ENCODE assay signal across 10 mouse cellular contexts in the genomic region with DNA sequence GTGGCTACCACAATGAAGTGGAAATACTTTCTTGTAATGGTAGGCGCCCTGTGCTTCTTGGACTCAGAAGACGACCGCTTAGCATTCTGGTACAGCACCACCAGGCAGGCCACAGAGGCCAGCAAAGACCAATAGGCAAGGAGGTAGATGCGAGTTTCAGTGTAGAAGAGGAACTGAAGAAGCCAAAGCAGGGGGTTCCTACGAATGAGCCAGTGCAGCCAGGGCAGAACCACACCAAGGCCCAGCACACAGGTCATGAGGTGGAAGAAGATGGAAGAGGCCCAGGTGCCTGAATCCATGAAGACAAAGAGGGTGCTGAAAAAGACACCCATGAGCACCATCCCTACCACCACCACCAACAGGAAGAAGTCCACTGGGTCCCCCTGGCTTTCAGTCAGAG. TPM values are rescaled to one million over a fixed set of nuclear protein-coding genes. Genes with fewer than 3 reads are reported as not detected.
DNase-seq lines count a peak whose midpoint lies in the region; ATAC-seq and TF ChIP-seq lines count a peak whose summit lies in the region.
"Had no signal": no experiment of that assay in that cellular context is flagged by ENCODE, and none has a peak within 500 bp of the region (broad histone marks: within the 10 kb centered on the region; RNA-seq: fewer than 3 reads in every experiment).

No protein-coding gene starts in this region.

- no peaks in the 10 kb centered on the region for H3K9me3 ChIP-seq in heart, embryonic 16.5 days (replicated peaks; ENCODE audit: control insufficient read depth, low read length)
- H3K9me3 ChIP-seq in hindbrain, embryonic 16.5 days (ENCODE audit: control insufficient read depth, low read length) = no peaks in the 10 kb centered on the region
- H3K9me3 ChIP-seq in midbrain, embryonic 16.5 days (replicated peaks; ENCODE audit: control insufficient read depth, low read length, poor library complexity, severe bottlenecking) = no peaks in the 10 kb centered on the region

- no peak for TF ChIP-seq CTCF in bone marrow, adult 2 months (IDR thresholded peaks at IDR 0.05; ENCODE audit: control insufficient read depth, insufficient read depth, low read length)

- no peak for ATAC-seq in heart, embryonic 16.5 days (replicated peaks; ENCODE audit: extremely low read depth, insufficient read depth, low FRiP score)
- ATAC-seq in hindbrain, embryonic 16.5 days = no peak
- ATAC-seq in midbrain, embryonic 16.5 days = no peak

- no peak for TF ChIP-seq POLR2A in bone marrow, adult 2 months (IDR thresholded peaks at IDR 0.05; ENCODE audit: borderline replicate concordance, control insufficient read depth, low read depth, low read length)

- H3K27me3 ChIP-seq in heart, embryonic 16.5 days (ENCODE audit: control insufficient read depth, insufficient read depth, low read length) = no peaks in the 10 kb centered on the region
- no peaks in the 10 kb centered on the region for H3K27me3 ChIP-seq in hindbrain, embryonic 16.5 days (replicated peaks; ENCODE audit: control insufficient read depth, insufficient read depth, low read length)
- no peaks in the 10 kb centered on the region for H3K27me3 ChIP-seq in midbrain, embryonic 16.5 days (ENCODE audit: control insufficient read depth, insufficient read depth, low read depth, low read length)

- no peak overlapping the region for H3K9ac ChIP-seq in heart, embryonic 16.5 days (ENCODE audit: low read length)
- H3K9ac ChIP-seq in hindbrain, embryonic 16.5 days (ENCODE audit: low read depth, low read length) = no peak overlapping the region
- no peak overlapping the region for H3K9ac ChIP-seq in midbrain, embryonic 16.5 days (ENCODE audit: low read depth, low read length)

- peaks cover 23% of the 10 kb centered on the region for H3K4me1 ChIP-seq in heart, embryonic 16.5 days (ENCODE audit: control insufficient read depth, insufficient read depth, low read length)
- H3K4me1 ChIP-seq in bone marrow, adult 2 months (ENCODE audit: control insufficient read depth, insufficient read depth, low read length) = peaks cover 3% of the 10 kb centered on the region; the same call in 1 of the 2 replicates
- peaks cover 18% of the 10 kb centered on the region for H3K4me1 ChIP-seq in hindbrain, embryonic 16.5 days (ENCODE audit: control insufficient read depth, insufficient read depth, low read depth, low read length)
- H3K4me1 ChIP-seq in midbrain, embryonic 16.5 days (ENCODE audit: control insufficient read depth, insufficient read depth, low read length) = peaks cover 17% of the 10 kb centered on the region

- H3K27ac ChIP-seq in heart, embryonic 16.5 days (ENCODE audit: low read length) = no peak overlapping the region
- H3K27ac ChIP-seq in bone marrow, adult 2 months (ENCODE audit: control insufficient read depth, insufficient read depth, low read depth, low read length, poor library complexity) = no peak overlapping the region
- no peak overlapping the region for H3K27ac ChIP-seq in hindbrain, embryonic 16.5 days (ENCODE audit: low read depth, low read length)
- H3K27ac ChIP-seq in midbrain, embryonic 16.5 days (ENCODE audit: low read length) = no peak overlapping the region

- peak overlapping the region; percentile 89 for H3K4me3 ChIP-seq in heart, embryonic 16.5 days (ENCODE audit: low read length)
- H3K4me3 ChIP-seq in bone marrow, adult 2 months (replicated peaks; ENCODE audit: control insufficient read depth, low read depth, low read length) = peak overlapping the region; percentile 10
- H3K4me3 ChIP-seq in hindbrain, embryonic 16.5 days (ENCODE audit: low read length) = peak overlapping the region; percentile 90
- H3K4me3 ChIP-seq in midbrain, embryonic 16.5 days (ENCODE audit: low read depth, low read length) = peak overlapping the region; percentile 90

- H3K4me2 ChIP-seq in heart, embryonic 16.5 days (ENCODE audit: low read depth, low read length) = peak overlapping the region; percentile 96
- peak overlapping the region; percentile 98 for H3K4me2 ChIP-seq in hindbrain, embryonic 16.5 days (ENCODE audit: low read length)
- H3K4me2 ChIP-seq in midbrain, embryonic 16.5 days (ENCODE audit: low read length) = peak overlapping the region; percentile 91

- H3K36me3 ChIP-seq in heart, embryonic 16.5 days (ENCODE audit: control insufficient read depth, insufficient read depth) = no peaks in the 10 kb centered on the region
- H3K36me3 ChIP-seq in hindbrain, embryonic 16.5 days (ENCODE audit: control insufficient read depth, insufficient read depth, low read length) = no peaks in the 10 kb centered on the region
- H3K36me3 ChIP-seq in midbrain, embryonic 16.5 days (ENCODE audit: control insufficient read depth, insufficient read depth, low read length) = peaks cover 3% of the 10 kb centered on the region; the same call in 1 of the 2 replicates

- 92% methylated on average over 5 of the region's 5 CpGs for WGBS in heart, embryonic 16.5 days
- WGBS in bone marrow, adult 2 months = 71% methylated on average over 5 of the region's 5 CpGs
- 94% methylated on average over 5 of the region's 5 CpGs for WGBS in hindbrain, embryonic 16.5 days
- 86% methylated on average over 5 of the region's 5 CpGs for WGBS in midbrain, embryonic 16.5 days

- DNase-seq in heart, adult 8-10 months (ENCODE audit: low spot score) = no peak
- DNase-seq in urinary bladder, postnatal 25 days (ENCODE audit: low spot score) = no peak
- no peak for DNase-seq in layer of hippocampus, postnatal 14 days (ENCODE audit: low spot score in 2 of 2)
- no peak for DNase-seq in MN1 (ENCODE audit: low spot score)

RNA-seq across cellular contexts. Expression of a gene that starts 1.1 kb away (rescaled TPM):
- 31.8 and 33.0 TPM in 2 replicates for polyA plus RNA-seq in heart, embryonic 16.5 days (2015; fragmentation: Nextera tagmentation; extraction: Ambion mirVana)
- total RNA-seq in heart, adult 8-10 months (2022) = 10 to 100 TPM; 20.8 to 25.2 (median 24.1) TPM
- polyA plus RNA-seq in bone marrow, adult 2 months (2011; ENCODE audit: insufficient read depth, insufficient read length, low replicate concordance, missing spikeins) = 4.6 and 8.1 TPM in 2 replicates
- polyA plus RNA-seq in hindbrain, embryonic 16.5 days (2015; fragmentation: Nextera tagmentation; extraction: Ambion mirVana) = 44.9 and 45.8 TPM in 2 replicates
- 38.0 and 40.9 TPM in 2 replicates for polyA plus RNA-seq in midbrain, embryonic 16.5 days (2015; fragmentation: Nextera tagmentation; extraction: Ambion mirVana)
- total RNA-seq in layer of hippocampus, postnatal 14 days (2021) = 10 to 100 TPM; 24.4 TPM

RNA-seq across cellular contexts. Expression of a gene that starts 1.2 kb away (rescaled TPM):
- polyA plus RNA-seq in heart, embryonic 16.5 days (2015; fragmentation: Nextera tagmentation; extraction: Ambion mirVana) = 21.2 and 23.6 TPM in 2 replicates
- 10 to 100 TPM; 15.3 to 19.8 (median 16.4) TPM for total RNA-seq in heart, adult 8-10 months (2022)
- 9.5 and 27.3 TPM in 2 replicates for polyA plus RNA-seq in bone marrow, adult 2 months (2011; ENCODE audit: insufficient read depth, insufficient read length, low replicate concordance, missing spikeins)
- 15.8 and 23.4 TPM in 2 replicates for polyA plus RNA-seq in hindbrain, embryonic 16.5 days (2015; fragmentation: Nextera tagmentation; extraction: Ambion mirVana)
- 18.9 and 19.6 TPM in 2 replicates for polyA plus RNA-seq in midbrain, embryonic 16.5 days (2015; fragmentation: Nextera tagmentation; extraction: Ambion mirVana)
- 10 to 100 TPM; 19.4 to 20.5 TPM for total RNA-seq in layer of hippocampus, postnatal 14 days (2021)

RNA-seq across cellular contexts. Expression of a gene that starts 4.2 kb away (rescaled TPM):
- polyA plus RNA-seq in heart, embryonic 16.5 days (2015; fragmentation: Nextera tagmentation; extraction: Ambion mirVana) = not detected in 2 replicates
- total RNA-seq in heart, adult 8-10 months (2022) = 1 to 10 TPM in 2 of 4 experiments, not detected in 2; 1.3 to 3.7 TPM
- 8.7 TPM in 1 of 2 replicates, not detected in the other for polyA plus RNA-seq in bone marrow, adult 2 months (2011; ENCODE audit: insufficient read depth, insufficient read length, low replicate concordance, missing spikeins)
- polyA plus RNA-seq in hindbrain, embryonic 16.5 days (2015; fragmentation: Nextera tagmentation; extraction: Ambion mirVana) = not detected in 2 replicates
- not detected in 2 replicates for polyA plus RNA-seq in midbrain, embryonic 16.5 days (2015; fragmentation: Nextera tagmentation; extraction: Ambion mirVana)
- not detected for total RNA-seq in layer of hippocampus, postnatal 14 days (2021)
- total RNA-seq: left cerebral cortex, postnatal 36 days had no signal
- polyA plus RNA-seq: testis, adult 2 months had no signal

RNA-seq across cellular contexts. Expression of a gene that starts 19.0 kb away (rescaled TPM):
- polyA plus RNA-seq in heart, embryonic 16.5 days (2015; fragmentation: Nextera tagmentation; extraction: Ambion mirVana) = 9.4 and 13.1 TPM in 2 replicates
- 100 to 1,000 TPM in 3 of 4 experiments, 10 to 100 TPM in 1; 97.7 to 135 (median 112) TPM for total RNA-seq in heart, adult 8-10 months (2022)
- 15.4 and 23.0 TPM in 2 replicates for polyA plus RNA-seq in bone marrow, adult 2 months (2011; ENCODE audit: insufficient read depth, insufficient read length, low replicate concordance, missing spikeins)
- 5.9 and 7.0 TPM in 2 replicates for polyA plus RNA-seq in hindbrain, embryonic 16.5 days (2015; fragmentation: Nextera tagmentation; extraction: Ambion mirVana)
- 6.1 and 7.2 TPM in 2 replicates for polyA plus RNA-seq in midbrain, embryonic 16.5 days (2015; fragmentation: Nextera tagmentation; extraction: Ambion mirVana)
- 10 to 100 TPM; 23.1 to 24.0 TPM for total RNA-seq in layer of hippocampus, postnatal 14 days (2021)

RNA-seq across cellular contexts. Expression of a gene that starts 44.6 kb away (rescaled TPM):
- polyA plus RNA-seq in heart, embryonic 16.5 days (2015; fragmentation: Nextera tagmentation; extraction: Ambion mirVana) = 0.22 and 0.40 TPM in 2 replicates
- 1 to 10 TPM; 1.8 to 6.1 (median 3.6) TPM for total RNA-seq in heart, adult 8-10 months (2022)
- polyA plus RNA-seq in bone marrow, adult 2 months (2011; ENCODE audit: insufficient read depth, insufficient read length, low replicate concordance, missing spikeins) = 2.5 TPM in 1 of 2 replicates, not detected in the other
- polyA plus RNA-seq in hindbrain, embryonic 16.5 days (2015; fragmentation: Nextera tagmentation; extraction: Ambion mirVana) = 0.15 and 0.16 TPM in 2 replicates
- 0.26 and 0.27 TPM in 2 replicates for polyA plus RNA-seq in midbrain, embryonic 16.5 days (2015; fragmentation: Nextera tagmentation; extraction: Ambion mirVana)
- 1 to 10 TPM; 6.7 to 7.3 TPM for total RNA-seq in layer of hippocampus, postnatal 14 days (2021)

Comparison
In these comparisons a context has a peak if more than half of its experiments do, and no peak if none do; other contexts are left out.
1. H3K4me3 ChIP-seq: peak in every context shown above with its lines; median percentile 90 in hindbrain, embryonic 16.5 days; 90 in midbrain, embryonic 16.5 days; 89 in heart, embryonic 16.5 days; 10 in bone marrow, adult 2 months.